ENCODE assay signal across 12 mouse cellular contexts in the genomic region with DNA sequence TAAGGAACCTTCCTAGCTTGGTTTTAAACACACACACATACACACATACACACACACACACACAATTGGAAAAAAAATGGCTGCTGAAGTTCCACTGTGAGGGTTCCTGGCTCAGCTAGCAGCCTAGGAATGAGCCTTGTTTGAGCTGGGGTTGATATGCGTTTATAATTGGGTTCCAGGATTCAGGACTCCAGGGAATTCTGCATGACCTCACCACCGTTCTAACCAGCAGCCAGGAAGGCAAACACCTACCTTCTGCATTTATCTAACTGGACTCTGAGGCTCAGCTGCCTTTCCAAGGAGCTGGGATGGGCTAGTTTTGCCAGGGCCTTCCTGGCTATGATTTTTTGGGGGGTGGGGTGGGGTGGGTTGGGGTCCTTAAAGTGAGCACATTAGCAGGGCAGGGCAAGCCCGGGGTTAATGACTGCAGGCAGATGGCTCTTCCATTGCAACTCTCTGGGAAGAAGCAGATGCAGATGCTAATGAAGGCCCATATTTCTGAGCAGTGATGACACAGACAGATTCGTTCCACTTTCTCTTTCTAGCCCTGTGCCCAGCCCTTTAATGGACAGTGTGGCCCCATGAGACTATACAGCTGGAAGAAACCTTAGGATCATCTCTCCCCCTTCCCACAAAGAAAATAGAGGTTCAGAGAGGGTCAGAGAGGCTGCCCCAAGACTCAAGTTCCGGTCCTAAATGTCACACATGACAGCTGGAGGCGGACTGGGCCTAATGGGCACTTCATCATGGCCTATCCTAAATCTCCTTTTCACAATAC.
DNase-seq lines count a peak whose midpoint lies in the region; ATAC-seq and TF ChIP-seq lines count a peak whose summit lies in the region.
"Had no signal": no experiment of that assay in that cellular context is flagged by ENCODE, and none has a peak within 500 bp of the region (broad histone marks: within the 10 kb centered on the region; RNA-seq: fewer than 3 reads in every experiment).

No protein-coding gene starts in this region.

- no peak overlapping the region for H3K4me3 ChIP-seq in heart, embryonic 11.5 days (ENCODE audit: low read depth, low read length)
- H3K4me3 ChIP-seq in kidney, postnatal 0 days (replicated peaks; ENCODE audit: low read depth, low read length): no peak overlapping the region
- no peak overlapping the region for H3K4me3 ChIP-seq in kidney, adult 2 months (ENCODE audit: insufficient read depth, low read depth, low read length)
- H3K4me3 ChIP-seq in hindbrain, embryonic 13.5 days: no peak overlapping the region
- no peak overlapping the region for H3K4me3 ChIP-seq in thymus, adult 2 months (ENCODE audit: control insufficient read depth, insufficient read depth, low read length)
- H3K4me3 ChIP-seq: forebrain, embryonic 10.5 days; liver, embryonic 15.5 days had no signal

- no peak for TF ChIP-seq POLR2A in kidney, adult 2 months (IDR thresholded peaks at IDR 0.05; ENCODE audit: low read depth, low read length)
- no peak for TF ChIP-seq POLR2A in thymus, adult 2 months (IDR thresholded peaks at IDR 0.05; ENCODE audit: control insufficient read depth, extremely low read depth, insufficient read depth, low read length, poor library complexity)

- no peak for ATAC-seq in heart, embryonic 11.5 days (replicated peaks; ENCODE audit: insufficient number of reproducible peaks, low FRiP score, low TSS enrichment)
- peak; percentile 31; the same call in 1 of the 2 replicates for ATAC-seq in kidney, postnatal 0 days (replicated peaks; ENCODE audit: low FRiP score, low read depth)
- peak; percentile 43 for ATAC-seq in hindbrain, embryonic 13.5 days (ENCODE audit: low FRiP score)

- 54% methylated on average over 6 of the region's 6 CpGs for WGBS in heart, embryonic 11.5 days (ENCODE audit: insufficient replicate concordance)
- 30% methylated on average over 6 of the region's 6 CpGs for WGBS in kidney, postnatal 0 days
- 49% methylated on average over 6 of the region's 6 CpGs for WGBS in kidney, adult 2 months
- WGBS in hindbrain, embryonic 13.5 days: 31% methylated on average over 6 of the region's 6 CpGs
- WGBS in thymus, adult 2 months: 80% methylated on average over 6 of the region's 6 CpGs

- no peaks in the 10 kb centered on the region for H3K27me3 ChIP-seq in heart, embryonic 11.5 days (ENCODE audit: control insufficient read depth, insufficient read depth, low read length)
- H3K27me3 ChIP-seq in kidney, postnatal 0 days (ENCODE audit: insufficient read depth, low read length): no peaks in the 10 kb centered on the region
- no peaks in the 10 kb centered on the region for H3K27me3 ChIP-seq in kidney, adult 2 months (replicated peaks; ENCODE audit: control insufficient read depth, insufficient read depth, low read length)
- no peaks in the 10 kb centered on the region for H3K27me3 ChIP-seq in hindbrain, embryonic 13.5 days
- H3K27me3 ChIP-seq in thymus, adult 2 months (ENCODE audit: control insufficient read depth, insufficient read depth, low read length): no peaks in the 10 kb centered on the region
- H3K27me3 ChIP-seq: liver, embryonic 15.5 days had no signal

- DNase-seq in heart, adult 9 months (ENCODE audit: low spot score in 2 of 2): no peak
- DNase-seq in kidney, postnatal 0 days (ENCODE audit: low spot score): peak; percentile 58
- DNase-seq in kidney, adult 2 months: no peak
- peak; percentile 72 for DNase-seq in MN1 (ENCODE audit: low spot score)
- no peak for DNase-seq in thymus, adult 2 months
- no peak for DNase-seq in T-cell, adult 2 months (ENCODE audit: low spot score)
- DNase-seq: cerebellum, adult 18-20 months; kidney, postnatal 36 days had no signal

- H3K4me1 ChIP-seq in heart, embryonic 11.5 days (ENCODE audit: control insufficient read depth, insufficient read depth, low read length): peaks cover 52% of the 10 kb centered on the region
- H3K4me1 ChIP-seq in kidney, postnatal 0 days (replicated peaks; ENCODE audit: insufficient read depth, low read length): peaks cover 20% of the 10 kb centered on the region
- peaks cover under 1% of the 10 kb centered on the region; the same call in 1 of the 2 replicates for H3K4me1 ChIP-seq in kidney, adult 2 months (ENCODE audit: control insufficient read depth, insufficient read depth, low read length)
- H3K4me1 ChIP-seq in hindbrain, embryonic 13.5 days (replicated peaks): peaks cover 20% of the 10 kb centered on the region
- H3K4me1 ChIP-seq in thymus, adult 2 months (replicated peaks; ENCODE audit: control insufficient read depth, insufficient read depth, low read length): peaks cover 26% of the 10 kb centered on the region

- H3K9me3 ChIP-seq in heart, embryonic 11.5 days (replicated peaks; ENCODE audit: control insufficient read depth, low read length): no peaks in the 10 kb centered on the region
- H3K9me3 ChIP-seq in kidney, postnatal 0 days (replicated peaks; ENCODE audit: low read length): no peaks in the 10 kb centered on the region
- H3K9me3 ChIP-seq in hindbrain, embryonic 13.5 days: peaks cover 1% of the 10 kb centered on the region; the same call in 1 of the 2 replicates
- H3K9me3 ChIP-seq: forebrain, embryonic 10.5 days; liver, embryonic 15.5 days had no signal

- no peak overlapping the region for H3K9ac ChIP-seq in heart, embryonic 11.5 days (ENCODE audit: low read depth, low read length)
- no peak overlapping the region for H3K9ac ChIP-seq in kidney, postnatal 0 days (ENCODE audit: low read depth, low read length)
- H3K9ac ChIP-seq in hindbrain, embryonic 13.5 days: no peak overlapping the region
- H3K9ac ChIP-seq: liver, embryonic 15.5 days had no signal

- H3K27ac ChIP-seq in heart, embryonic 11.5 days (ENCODE audit: low read depth, low read length): 0 out of 2 replicates have a peak overlapping the region, but pooled peaks have one; percentile 25
- H3K27ac ChIP-seq in kidney, postnatal 0 days: no peak overlapping the region
- H3K27ac ChIP-seq in kidney, adult 2 months (ENCODE audit: insufficient read depth, low read depth, low read length): no peak overlapping the region
- H3K27ac ChIP-seq in hindbrain, embryonic 13.5 days: peak overlapping the region; percentile 67
- H3K27ac ChIP-seq in thymus, adult 2 months (ENCODE audit: control insufficient read depth, insufficient read depth, low read length): no peak overlapping the region
- H3K27ac ChIP-seq: forebrain, embryonic 10.5 days; liver, embryonic 15.5 days had no signal

- no peaks in the 10 kb centered on the region for H3K36me3 ChIP-seq in heart, embryonic 11.5 days (ENCODE audit: control insufficient read depth, insufficient read depth, low read length)
- no peaks in the 10 kb centered on the region for H3K36me3 ChIP-seq in kidney, postnatal 0 days (ENCODE audit: insufficient read depth, low read length)
- H3K36me3 ChIP-seq in kidney, adult 2 months (ENCODE audit: control insufficient read depth, insufficient read depth, low read length): no peaks in the 10 kb centered on the region
- no peaks in the 10 kb centered on the region for H3K36me3 ChIP-seq in hindbrain, embryonic 13.5 days
- no peaks in the 10 kb centered on the region for H3K36me3 ChIP-seq in thymus, adult 2 months (ENCODE audit: control insufficient read depth, insufficient read depth, low read length)
- H3K36me3 ChIP-seq: forebrain, embryonic 10.5 days; liver, embryonic 15.5 days had no signal

- TF ChIP-seq CTCF in kidney, postnatal 0 days (IDR thresholded peaks at IDR 0.05; ENCODE audit: low read depth): no peak
- TF ChIP-seq CTCF in kidney, adult 2 months (conservative IDR thresholded peaks at IDR 0.05; ENCODE audit: insufficient read depth, insufficient read length, low read depth, low read length): no peak
- TF ChIP-seq CTCF in thymus, adult 2 months (IDR thresholded peaks at IDR 0.05; ENCODE audit: borderline replicate concordance, control insufficient read depth, extremely low read depth, insufficient read depth, low read length, poor library complexity): no peak

- H3K4me2 ChIP-seq in heart, embryonic 11.5 days: no peak overlapping the region
- H3K4me2 ChIP-seq in kidney, postnatal 0 days (ENCODE audit: low read length): no peak overlapping the region
- no peak overlapping the region for H3K4me2 ChIP-seq in hindbrain, embryonic 13.5 days
- H3K4me2 ChIP-seq: liver, embryonic 15.5 days had no signal

Comparison
In these comparisons a context has a peak if more than half of its experiments do, and no peak if none do; other contexts are left out.
1. DNase-seq: peak in kidney, postnatal 0 days (single experiment) and MN1 (single experiment); none in heart, adult 9 months (0 of 2), kidney, adult 2 months (single experiment), thymus, adult 2 months (single experiment) and T-cell, adult 2 months (single experiment).
2. H3K27ac ChIP-seq: peak in heart, embryonic 11.5 days (single experiment) and hindbrain, embryonic 13.5 days (single experiment); none in kidney, postnatal 0 days (single experiment), kidney, adult 2 months (single experiment) and thymus, adult 2 months (single experiment).